7 mouse cellular contexts compared by ENCODE assay signal in genomic region chr9:48740098-48740505, GRCm38 (mm10).
DNase-seq lines count a peak whose midpoint lies in the region; ATAC-seq lines count a peak whose summit lies in the region.

No protein-coding gene starts in this region.

- H3K9me3 ChIP-seq in embryonic facial prominence, embryonic 14.5 days (ENCODE audit: control insufficient read depth, low read length), result no peaks in the 10 kb centered on the region
- H3K9me3 ChIP-seq in limb, embryonic 12.5 days, result no peaks in the 10 kb centered on the region
- H3K9me3 ChIP-seq in midbrain, embryonic 15.5 days, result no peaks in the 10 kb centered on the region

- H3K4me2 ChIP-seq in embryonic facial prominence, embryonic 14.5 days (ENCODE audit: low read depth, low read length), result peak overlapping the region; percentile 42
- peak overlapping the region; percentile 42 for H3K4me2 ChIP-seq in limb, embryonic 12.5 days
- H3K4me2 ChIP-seq in midbrain, embryonic 15.5 days, result 0 out of 2 replicates have a peak overlapping the region, but pooled peaks have one; percentile 20

- no peak overlapping the region for H3K4me3 ChIP-seq in embryonic facial prominence, embryonic 14.5 days (ENCODE audit: low read depth, low read length)
- no peak overlapping the region for H3K4me3 ChIP-seq in limb, embryonic 12.5 days (replicated peaks)
- no peak overlapping the region for H3K4me3 ChIP-seq in midbrain, embryonic 15.5 days

- ATAC-seq in embryonic facial prominence, embryonic 14.5 days (ENCODE audit: low read depth), result peak; percentile 96
- no peak for ATAC-seq in limb, embryonic 12.5 days (ENCODE audit: insufficient number of reproducible peaks, insufficient read depth, low FRiP score, low TSS enrichment, low read depth)
- ATAC-seq in midbrain, embryonic 15.5 days (replicated peaks), result peak; percentile 82

- H3K36me3 ChIP-seq in embryonic facial prominence, embryonic 14.5 days (ENCODE audit: control insufficient read depth, insufficient read depth, low read length), result no peaks in the 10 kb centered on the region
- H3K36me3 ChIP-seq in limb, embryonic 12.5 days, result no peaks in the 10 kb centered on the region
- no peaks in the 10 kb centered on the region for H3K36me3 ChIP-seq in midbrain, embryonic 15.5 days (replicated peaks)

- peak overlapping the region; percentile 43 for H3K9ac ChIP-seq in embryonic facial prominence, embryonic 14.5 days (ENCODE audit: low read depth, low read length)
- H3K9ac ChIP-seq in limb, embryonic 12.5 days (replicated peaks), result no peak overlapping the region
- peak overlapping the region; percentile 30; the same call in 1 of the 2 replicates for H3K9ac ChIP-seq in midbrain, embryonic 15.5 days

- H3K4me1 ChIP-seq in embryonic facial prominence, embryonic 14.5 days (ENCODE audit: control insufficient read depth, insufficient read depth, low read length), result peaks cover 58% of the 10 kb centered on the region
- peaks cover 59% of the 10 kb centered on the region for H3K4me1 ChIP-seq in limb, embryonic 12.5 days (replicated peaks)
- H3K4me1 ChIP-seq in midbrain, embryonic 15.5 days, result peaks cover 69% of the 10 kb centered on the region

- H3K27me3 ChIP-seq in embryonic facial prominence, embryonic 14.5 days (replicated peaks; ENCODE audit: control insufficient read depth, insufficient read depth, low read length), result peaks cover 7% of the 10 kb centered on the region; the same call in 1 of the 2 replicates
- H3K27me3 ChIP-seq in limb, embryonic 12.5 days, result peaks cover 26% of the 10 kb centered on the region
- H3K27me3 ChIP-seq in midbrain, embryonic 15.5 days (replicated peaks), result no peaks in the 10 kb centered on the region

- DNase-seq in adrenal gland, postnatal 36 days, result peak; percentile 95 to 97
- DNase-seq in embryonic facial prominence, embryonic 14.5 days (ENCODE audit: low spot score), result peak; percentile 97
- peak; percentile 97 for DNase-seq in heart, adult 9 months (ENCODE audit: low spot score in 2 of 2)
- peak; percentile 98 for DNase-seq in kidney, adult 9 months
- peak; percentile 62 to 67 for DNase-seq in spleen, adult 18-20 months

- peak overlapping the region; percentile 76 for H3K27ac ChIP-seq in embryonic facial prominence, embryonic 14.5 days (replicated peaks; ENCODE audit: low read depth, low read length)
- peak overlapping the region; percentile 69; the same call in 1 of the 2 replicates for H3K27ac ChIP-seq in limb, embryonic 12.5 days
- H3K27ac ChIP-seq in midbrain, embryonic 15.5 days, result peak overlapping the region; percentile 78

- 4% methylated on average over 11 of the region's 11 CpGs for WGBS in embryonic facial prominence, embryonic 14.5 days
- WGBS in limb, embryonic 12.5 days, result 25% methylated on average over 11 of the region's 11 CpGs
- WGBS in midbrain, embryonic 15.5 days, result 29% methylated on average over 11 of the region's 11 CpGs
